In the genomic region with DNA sequence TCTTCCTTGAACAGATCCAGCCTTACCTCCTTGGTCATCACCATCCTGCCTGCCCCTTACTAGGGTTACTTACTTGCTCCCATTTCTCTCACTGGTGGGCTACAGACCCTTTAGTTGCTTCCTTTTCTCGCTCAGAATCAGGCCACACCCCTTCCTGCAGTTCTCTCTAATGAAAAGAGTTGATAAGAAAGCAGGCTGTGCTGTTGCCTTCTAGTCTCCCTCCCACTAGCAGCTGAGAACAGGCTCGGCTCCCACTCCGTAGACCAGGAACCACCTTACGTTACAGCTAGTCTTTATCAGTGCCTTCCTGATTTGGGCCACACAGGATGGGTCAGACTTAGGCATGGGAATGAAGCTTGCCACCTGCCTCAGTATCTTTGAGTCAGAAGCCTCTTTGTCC, we compare ENCODE assay signal across 22 mouse cellular contexts.
DNase-seq lines count a peak whose midpoint lies in the region; ATAC-seq lines count a peak whose summit lies in the region.
"Had no signal": no experiment of that assay in that cellular context is flagged by ENCODE, and none has a peak within 500 bp of the region (broad histone marks: within the 10 kb centered on the region; RNA-seq: fewer than 3 reads in every experiment).

No protein-coding gene starts in this region.

- no peaks in the 10 kb centered on the region for H3K9me3 ChIP-seq in heart, embryonic 13.5 days
- H3K9me3 ChIP-seq in liver, embryonic 11.5 days (ENCODE audit: control insufficient read depth, low read length): no peaks in the 10 kb centered on the region
- no peaks in the 10 kb centered on the region for H3K9me3 ChIP-seq in limb, embryonic 10.5 days (replicated peaks)
- H3K9me3 ChIP-seq: embryonic facial prominence, embryonic 13.5 days; forebrain, embryonic 15.5 days; hindbrain, embryonic 15.5 days; midbrain, embryonic 15.5 days had no signal

- intact Hi-C loops in heart, postnatal 25 days (cut with DNase I): no loop called here

- peak overlapping the region; percentile 44 for H3K9ac ChIP-seq in heart, embryonic 13.5 days
- no peak overlapping the region for H3K9ac ChIP-seq in liver, embryonic 11.5 days (ENCODE audit: low read depth, low read length)
- H3K9ac ChIP-seq: embryonic facial prominence, embryonic 13.5 days; forebrain, embryonic 15.5 days; hindbrain, embryonic 15.5 days; limb, embryonic 15.5 days; midbrain, embryonic 15.5 days had no signal

- no peak for ATAC-seq in heart, embryonic 13.5 days (ENCODE audit: extremely low read depth, insufficient number of reproducible peaks, low FRiP score, low TSS enrichment)
- ATAC-seq in liver, embryonic 11.5 days (replicated peaks; ENCODE audit: low FRiP score): peak; percentile 71
- ATAC-seq: forebrain, embryonic 15.5 days; midbrain, embryonic 15.5 days; Patski had no signal

- WGBS in heart, embryonic 13.5 days: 4% methylated on average over 4 of the region's 4 CpGs
- WGBS in liver, embryonic 11.5 days: 16% methylated on average over 4 of the region's 4 CpGs
- 70% methylated on average over 4 of the region's 4 CpGs for WGBS in limb, embryonic 10.5 days

- peak overlapping the region; percentile 60 for H3K4me2 ChIP-seq in heart, embryonic 13.5 days
- peak overlapping the region; percentile 24; the same call in 1 of the 2 replicates for H3K4me2 ChIP-seq in liver, embryonic 11.5 days
- H3K4me2 ChIP-seq: embryonic facial prominence, embryonic 13.5 days; forebrain, embryonic 15.5 days; hindbrain, embryonic 15.5 days; limb, embryonic 15.5 days; midbrain, embryonic 15.5 days had no signal

- H3K4me1 ChIP-seq in heart, embryonic 13.5 days: peaks cover 12% of the 10 kb centered on the region
- no peaks in the 10 kb centered on the region; the same call in 1 of the 2 replicates for H3K4me1 ChIP-seq in liver, embryonic 11.5 days (replicated peaks; ENCODE audit: control insufficient read depth, insufficient read depth, low read length)
- peaks cover 30% of the 10 kb centered on the region for H3K4me1 ChIP-seq in limb, embryonic 10.5 days
- H3K4me1 ChIP-seq: embryonic facial prominence, embryonic 13.5 days; forebrain, embryonic 15.5 days; limb, embryonic 15.5 days had no signal

- 0 out of 2 replicates have a peak overlapping the region, but pooled peaks have one; percentile 10 for H3K4me3 ChIP-seq in heart, embryonic 13.5 days
- H3K4me3 ChIP-seq in liver, embryonic 11.5 days (ENCODE audit: low read depth, low read length): no peak overlapping the region
- H3K4me3 ChIP-seq in limb, embryonic 10.5 days: no peak overlapping the region
- H3K4me3 ChIP-seq: embryonic facial prominence, embryonic 13.5 days; forebrain, embryonic 15.5 days; hindbrain, embryonic 15.5 days; limb, embryonic 15.5 days; midbrain, embryonic 15.5 days; myocyte had no signal

- H3K27me3 ChIP-seq in heart, embryonic 13.5 days (replicated peaks): no peaks in the 10 kb centered on the region
- no peaks in the 10 kb centered on the region for H3K27me3 ChIP-seq in liver, embryonic 11.5 days (replicated peaks; ENCODE audit: control insufficient read depth, insufficient read depth, low read length)
- H3K27me3 ChIP-seq in limb, embryonic 10.5 days (ENCODE audit: low read depth, poor library complexity, severe bottlenecking): no peaks in the 10 kb centered on the region
- H3K27me3 ChIP-seq: embryonic facial prominence, embryonic 13.5 days; forebrain, embryonic 15.5 days; hindbrain, embryonic 15.5 days; limb, embryonic 15.5 days; midbrain, embryonic 15.5 days; Patski had no signal

- no peak overlapping the region for H3K27ac ChIP-seq in heart, embryonic 13.5 days (replicated peaks)
- H3K27ac ChIP-seq in liver, embryonic 11.5 days (ENCODE audit: low read depth, low read length): no peak overlapping the region
- H3K27ac ChIP-seq in limb, embryonic 10.5 days: peak overlapping the region; percentile 67; the same call in 1 of the 2 replicates
- H3K27ac ChIP-seq: embryonic facial prominence, embryonic 13.5 days; forebrain, embryonic 15.5 days; hindbrain, embryonic 15.5 days; kidney, postnatal 0 days; limb, embryonic 15.5 days; midbrain, embryonic 15.5 days had no signal

- DNase-seq in heart, postnatal 25 days (ENCODE audit: low spot score): no peak
- DNase-seq in liver, embryonic 11.5 days (ENCODE audit: low spot score): no peak
- DNase-seq in liver (no peak), MN1 (ENCODE audit: low spot score) (peak; percentile 12)
- DNase-seq in limb, embryonic 10.5 days (ENCODE audit: low spot score): no peak
- DNase-seq in embryo, embryonic 9.5 days (ENCODE audit: extremely low spot score): no peak
- DNase-seq in gastrocnemius, postnatal 25 days: no peak
- DNase-seq: adrenal gland, adult 8-10 months; cerebellum, adult 9-10 months; kidney, adult 18-20 months; right cerebral cortex, postnatal 14 days; spleen, adult 18-20 months; thymus, adult 18-20 months had no signal

- H3K36me3 ChIP-seq in heart, embryonic 13.5 days: no peaks in the 10 kb centered on the region
- no peaks in the 10 kb centered on the region for H3K36me3 ChIP-seq in liver, embryonic 11.5 days (ENCODE audit: control insufficient read depth, insufficient read depth, low read length)
- H3K36me3 ChIP-seq in limb, embryonic 10.5 days: no peaks in the 10 kb centered on the region
- H3K36me3 ChIP-seq: embryonic facial prominence, embryonic 13.5 days; forebrain, embryonic 15.5 days; hindbrain, embryonic 15.5 days; limb, embryonic 15.5 days; midbrain, embryonic 15.5 days had no signal
